Mouse (Mus musculus) ES-Bruce4 (cell line): ENCODE data around the gene Arhgef5. TPM values are rescaled to one million over a fixed set of nuclear protein-coding genes. Genes with fewer than 3 reads are reported as not detected.

Source experiments
- H3K27ac ChIP-seq: 2 replicates; pipeline ENCODE4 v1.5.1; 2012; ENCODE audit warnings: low read length, inconsistent platforms; ENCODE audit not compliant: insufficient read depth
- H3K27me3 ChIP-seq: 2 replicates; pipeline ENCODE4 v1.6.1; 2012; ENCODE audit warnings: mild to moderate bottlenecking, low read length, inconsistent platforms; ENCODE audit not compliant: control insufficient read depth, poor library complexity, insufficient read depth, severe bottlenecking
- H3K36me3 ChIP-seq: 2 replicates; pipeline ENCODE4 v1.6.1; 2012; ENCODE audit warnings: inconsistent platforms, mild to moderate bottlenecking, low read length, moderate library complexity; ENCODE audit not compliant: control insufficient read depth, poor library complexity, insufficient read depth, severe bottlenecking
- H3K4me1 ChIP-seq: one replicate; pipeline ENCODE4 v1.8.1; 2011; ENCODE audit warnings: low read length; ENCODE audit not compliant: control insufficient read depth, insufficient read depth
- H3K4me3 ChIP-seq: 2 replicates; pipeline ENCODE4 v1.5.1; 2011; ENCODE audit warnings: low read depth, mild to moderate bottlenecking, low read length
- H3K9ac ChIP-seq: 2 replicates; pipeline ENCODE4 v1.6.1; 2012; ENCODE audit warnings: low read depth, mild to moderate bottlenecking, inconsistent platforms; ENCODE audit not compliant: poor library complexity, severe bottlenecking
- H3K9me3 ChIP-seq: replicated peaks from 2 replicates; pipeline ENCODE4 v1.6.1; 2012; ENCODE audit warnings: mild to moderate bottlenecking, low read length, inconsistent platforms; ENCODE audit not compliant: control insufficient read depth, poor library complexity, insufficient read depth, severe bottlenecking
- CTCF ChIP-seq: IDR thresholded peaks from one replicate; pipeline ENCODE4 v1.8.1; 2011; ENCODE audit warnings: low read depth, low read length
- EP300 ChIP-seq: IDR thresholded peaks from 2 replicates; pipeline ENCODE4 v1.6.1; 2011; ENCODE audit warnings: low read depth, low read length; ENCODE audit not compliant: insufficient read depth
- POLR2A ChIP-seq: IDR thresholded peaks from one replicate; pipeline ENCODE4 v1.8.1; 2011; ENCODE audit warnings: low read length; ENCODE audit not compliant: insufficient read depth
- polyA plus RNA-seq: library from polyadenylated mRNA; stranded (reverse); fragments of >200 nt; gene quantifications from 2 replicates; pipeline ENCODE4 v1.2.4, GENCODE M21; 2011; ENCODE audit warnings: low read depth; ENCODE audit not compliant: missing spikeins, insufficient read depth, insufficient read length

Gene Arhgef5
- polyA plus RNA-seq, 1 experiment = 24.5 TPM

- no peak overlapping the region for H3K9ac ChIP-seq
- H3K4me3 ChIP-seq = no peak overlapping the region
- no peaks in the 10 kb centered on the region for H3K9me3 ChIP-seq
- no peaks in the 10 kb centered on the region for H3K36me3 ChIP-seq
- H3K27ac ChIP-seq = no peak overlapping the region
- H3K4me1 ChIP-seq = no peaks in the 10 kb centered on the region
- TF ChIP-seq POLR2A (no peak), CTCF (no peak), EP300 (no peak)
- no peaks in the 10 kb centered on the region for H3K27me3 ChIP-seq
These were observed 72.1 kb downstream of the Arhgef5 start for GRCm38 (mm10) chr6:43337491-43337961.

- TF ChIP-seq POLR2A (no peak), CTCF (no peak), EP300 (no peak)
- Histone ChIP-seq H3K4me1 (no peaks in the 10 kb centered on the region), H3K27me3 (no peaks in the 10 kb centered on the region), H3K9ac (no peak overlapping the region), H3K9me3 (no peaks in the 10 kb centered on the region), H3K4me3 (no peak overlapping the region), H3K36me3 (no peaks in the 10 kb centered on the region), H3K27ac (no peak overlapping the region)
These were observed 73.4 kb downstream of the Arhgef5 start for GRCm38 (mm10) chr6:43338804-43339203.

Other genes starting within 250 kb of the Arhgef5 start
- not detected in 2 replicates for gene Olfr441, start 159.2 kb upstream of the Arhgef5 start, polyA plus RNA-seq
- not detected in 2 replicates for gene Olfr237-ps1, start 119.0 kb upstream of the Arhgef5 start, polyA plus RNA-seq
- gene Olfr437, start 102.3 kb upstream of the Arhgef5 start, polyA plus RNA-seq = not detected in 2 replicates
- gene Olfr13, start 93.4 kb upstream of the Arhgef5 start, polyA plus RNA-seq = not detected in 2 replicates
- not detected in 2 replicates for gene Olfr435, start 68.4 kb upstream of the Arhgef5 start, polyA plus RNA-seq
- gene Olfr434, start 52.6 kb upstream of the Arhgef5 start, polyA plus RNA-seq = not detected in 2 replicates
- not detected in 2 replicates for gene Olfr47, start 34.1 kb upstream of the Arhgef5 start, polyA plus RNA-seq
- gene Nobox, start 44.0 kb downstream of the Arhgef5 start, polyA plus RNA-seq = 0.37 TPM in 1 of 2 replicates, not detected in the other